Mouse (Mus musculus): ENCODE measurements around the gene Phtf2.

DNA sequence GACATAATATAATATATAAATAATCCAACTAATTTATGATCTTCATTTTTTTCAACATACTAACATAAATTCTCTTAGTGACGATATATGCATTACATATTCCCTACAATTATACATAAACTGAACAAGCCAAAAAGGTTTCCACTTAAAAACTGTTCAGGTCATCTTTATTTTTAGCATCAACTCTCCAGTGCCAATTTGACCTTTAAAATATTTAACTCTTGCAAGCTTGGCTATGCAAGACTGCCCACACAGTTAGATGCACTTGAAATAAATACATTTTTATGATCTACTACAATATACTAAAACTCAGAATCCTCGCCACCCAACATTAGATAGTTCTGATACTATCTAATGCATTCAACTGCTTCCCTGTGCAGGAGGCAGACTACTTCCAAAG lies 1.5 kb downstream of the Phtf2 start:
- TF ChIP-seq CTCF (IDR thresholded peaks at IDR 0.05; ENCODE audit: low read depth, low read length) (no peak), POLR2A (IDR thresholded peaks at IDR 0.05; ENCODE audit: borderline replicate concordance, low read depth, low read length) (no peak)
